Mouse (Mus musculus) midbrain, postnatal 0 days (tissue): Measurements from ENCODE around the gene Prkcg. TPM values are rescaled to one million over a fixed set of nuclear protein-coding genes. Genes with fewer than 3 reads are reported as not detected.

Source experiments
- ATAC-seq: fragments of 200-750 bp; cut with Nextera tagmentation; 2 replicates; pipeline ENCODE4 v1.8.0; 2017; ENCODE audit warnings: moderate number of reproducible peaks, mild to moderate bottlenecking, moderate TSS enrichment, moderate library complexity; ENCODE audit not compliant: low FRiP score
- DNase-seq: peaks from one replicate; pipeline ENCODE4 v3.0.0-alpha.2; 2015; ENCODE audit warnings: low spot score
- H3K27ac ChIP-seq: fragments of 300-500 bp; sonication (generic); 2 replicates; pipeline ENCODE4 v1.5.1; 2014; ENCODE audit warnings: low read depth, mild to moderate bottlenecking, low read length, mixed read lengths
- H3K27me3 ChIP-seq: fragments of 300-500 bp; sonication (generic); 2 replicates; pipeline ENCODE4 v1.6.1; 2014; ENCODE audit warnings: low read length, control low read depth, mixed read lengths; ENCODE audit not compliant: insufficient read depth
- H3K36me3 ChIP-seq: fragments of 300-500 bp; sonication (generic); 2 replicates; pipeline ENCODE4 v1.6.1; 2014; ENCODE audit warnings: low read length, control low read depth, mixed read lengths; ENCODE audit not compliant: insufficient read depth
- H3K4me1 ChIP-seq: fragments of 300-500 bp; sonication (generic); 2 replicates; pipeline ENCODE4 v1.6.1; 2014; ENCODE audit warnings: mild to moderate bottlenecking, control low read depth, antibody characterized with exemption, low read length, mixed read lengths; ENCODE audit not compliant: insufficient read depth
- H3K4me2 ChIP-seq: fragments of 300-500 bp; sonication (generic); 2 replicates; pipeline ENCODE4 v1.6.1; 2014; ENCODE audit warnings: low read depth, mild to moderate bottlenecking, low read length, mixed read lengths; ENCODE audit not compliant: poor library complexity, severe bottlenecking
- H3K4me3 ChIP-seq: fragments of 300-500 bp; sonication (generic); 2 replicates; pipeline ENCODE4 v1.5.1; 2014; ENCODE audit warnings: low read depth, mild to moderate bottlenecking, low read length, moderate library complexity
- H3K9ac ChIP-seq: fragments of 300-500 bp; sonication (generic); replicated peaks from 2 replicates; pipeline ENCODE4 v1.6.1; 2014; ENCODE audit warnings: mild to moderate bottlenecking, low read length, moderate library complexity, mixed read lengths; ENCODE audit not compliant: poor library complexity, severe bottlenecking
- H3K9me3 ChIP-seq: fragments of 300-500 bp; sonication (generic); 2 replicates; pipeline ENCODE4 v1.6.1; 2016; ENCODE audit warnings: low read length, control low read depth
- CTCF ChIP-seq: IDR thresholded peaks from 2 replicates; pipeline ENCODE4 v1.5.1; 2016; ENCODE audit warnings: antibody characterized with exemption, mild to moderate bottlenecking
- WGBS: fragments of 180-500 bp; shearing (Covaris S2); extraction: QIAGEN DNeasy Blood & Tissue Kit; methylation state at CpG from one replicate; pipeline ENCODE4 v1.1.7; 2014; 5-methylcytosine and 5-hydroxymethylcytosine counted together
- polyA plus RNA-seq: library from polyadenylated mRNA; unstranded; fragments of >200 nt; fragmentation: Nextera tagmentation; extraction: Ambion mirVana; gene quantifications from 2 replicates; pipeline ENCODE4 v1.2.1, GENCODE M21; 2015
- total RNA-seq: library from RNA; depleted of rRNA; stranded (reverse); fragments of >200 nt; gene quantifications from 2 replicates; pipeline ENCODE4 v1.2.3, GENCODE M21; 2014

Gene Prkcg
- total and polyA plus RNA-seq, 2 experiments from 2014 or later = 7.4 to 11.5 TPM

DNA sequence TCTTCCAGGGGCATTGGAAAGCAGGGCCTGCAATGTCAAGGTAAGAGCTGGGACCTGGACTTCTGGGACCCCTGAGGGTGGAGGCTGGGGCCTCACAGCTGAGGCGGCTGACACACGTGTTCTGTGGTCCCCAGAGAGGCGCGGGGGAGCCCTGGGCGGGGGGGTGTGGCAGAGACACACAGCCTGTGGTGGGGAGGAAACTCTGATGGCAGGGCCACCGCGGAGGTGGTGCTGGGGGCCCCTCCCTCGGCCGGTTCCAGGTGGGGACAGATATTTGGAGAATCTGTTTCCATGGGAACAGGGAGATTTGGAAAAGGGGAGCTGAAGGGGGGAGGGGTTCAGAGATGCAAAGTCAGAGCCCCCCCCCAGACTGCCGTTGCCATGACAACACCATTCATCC, 15.3 kb downstream of the Prkcg start:
- H3K4me1 ChIP-seq = peaks cover 2% of the 10 kb centered on the region; the same call in 1 of the 2 replicates
- H3K36me3 ChIP-seq = 0 out of 2 replicates have a peak, but pooled peaks cover 6% of the 10 kb centered on the region
- ATAC-seq = peak; percentile 15
- no peaks in the 10 kb centered on the region for H3K9me3 ChIP-seq
- peak; percentile 12 for DNase-seq
- H3K4me3 ChIP-seq = peak overlapping the region; percentile 55
- H3K27ac ChIP-seq = no peak overlapping the region
- peak overlapping the region; percentile 66 for H3K9ac ChIP-seq
- 5% methylated on average over 10 of the region's 10 CpGs for whole genome bisulfite sequencing
- TF ChIP-seq CTCF = no peak
- no peaks in the 10 kb centered on the region for H3K27me3 ChIP-seq
- peak overlapping the region; percentile 91 for H3K4me2 ChIP-seq

GRCm38 (mm10) chr7:3306400-3306799, 17.4 kb downstream of the Prkcg start:
- Histone ChIP-seq H3K4me2 (no peak overlapping the region), H3K27me3 (no peaks in the 10 kb centered on the region), H3K4me1 (peaks cover 2% of the 10 kb centered on the region; the same call in 1 of the 2 replicates), H3K9me3 (no peaks in the 10 kb centered on the region), H3K27ac (no peak overlapping the region), H3K36me3 (peaks cover 6% of the 10 kb centered on the region), H3K4me3 (no peak overlapping the region), H3K9ac (no peak overlapping the region)
- TF ChIP-seq CTCF = no peak
- WGBS = 81% methylated on average over 3 of the region's 3 CpGs
- ATAC-seq (no peak), DNase-seq (no peak)

DNA sequence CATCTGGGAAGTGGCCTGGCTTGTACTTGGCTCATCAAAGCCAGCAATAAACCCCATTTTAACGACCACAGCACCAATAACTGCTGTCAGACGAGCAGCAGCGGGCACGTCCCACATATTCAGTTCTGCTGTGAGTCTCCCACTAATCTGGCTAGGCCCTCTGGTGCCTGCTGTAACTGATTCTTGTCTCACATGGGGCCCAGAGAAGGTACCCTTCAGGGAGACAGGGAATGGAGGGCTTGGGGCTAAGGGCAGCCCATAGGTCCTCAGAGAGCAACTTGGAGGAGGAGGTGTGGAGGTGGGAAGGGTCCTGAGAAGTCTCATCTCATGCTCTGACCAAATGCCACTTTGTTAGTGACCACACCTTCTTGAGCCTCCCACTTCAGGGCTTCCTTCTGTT, 19.7 kb downstream of the Prkcg start:
- no peaks in the 10 kb centered on the region for H3K9me3 ChIP-seq
- H3K9ac ChIP-seq = no peak overlapping the region
- no peaks in the 10 kb centered on the region for H3K27me3 ChIP-seq
- H3K4me1 ChIP-seq = no peaks in the 10 kb centered on the region
- 82% methylated on average over 4 of the region's 4 CpGs for WGBS
- no peak overlapping the region for H3K27ac ChIP-seq
- peaks cover 7% of the 10 kb centered on the region for H3K36me3 ChIP-seq
- no peak overlapping the region for H3K4me3 ChIP-seq
- ATAC-seq (no peak), DNase-seq (no peak)
- no peak overlapping the region for H3K4me2 ChIP-seq
- TF ChIP-seq CTCF = no peak

- Histone ChIP-seq H3K27ac (no peak overlapping the region), H3K4me2 (no peak overlapping the region), H3K4me1 (no peaks in the 10 kb centered on the region), H3K9ac (no peak overlapping the region), H3K36me3 (peaks cover 12% of the 10 kb centered on the region), H3K9me3 (no peaks in the 10 kb centered on the region), H3K27me3 (no peaks in the 10 kb centered on the region), H3K4me3 (no peak overlapping the region)
- DNase-seq (no peak), ATAC-seq (no peak)
- WGBS = 97% methylated on average over 7 of the region's 7 CpGs
- no peak for TF ChIP-seq CTCF
Observed at GRCm38 (mm10) chr7:3310233-3310632, 21.3 kb downstream of the Prkcg start.

DNA sequence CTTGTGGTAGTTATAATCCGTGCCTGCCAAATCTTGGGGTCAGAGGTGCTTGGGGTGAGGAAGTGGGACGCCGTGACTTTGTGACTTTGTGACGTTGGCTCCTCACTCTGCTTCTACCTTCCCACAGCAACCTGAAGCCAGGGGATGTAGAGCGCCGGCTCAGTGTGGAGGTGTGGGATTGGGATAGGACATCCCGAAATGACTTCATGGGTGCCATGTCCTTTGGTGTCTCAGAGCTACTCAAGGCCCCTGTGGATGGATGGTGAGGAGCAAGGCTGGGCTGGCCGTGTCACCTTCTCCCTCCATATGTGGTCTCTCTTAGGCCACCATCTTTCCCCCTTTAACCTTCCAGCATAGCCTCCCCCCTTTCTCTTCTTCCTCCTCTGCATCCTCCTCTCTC, 24.6 kb downstream of the Prkcg start:
- Histone ChIP-seq H3K4me3 (no peak overlapping the region), H3K4me2 (no peak overlapping the region), H3K9me3 (no peaks in the 10 kb centered on the region), H3K4me1 (no peaks in the 10 kb centered on the region), H3K9ac (no peak overlapping the region), H3K27ac (no peak overlapping the region), H3K27me3 (no peaks in the 10 kb centered on the region), H3K36me3 (peaks cover 12% of the 10 kb centered on the region)
- TF ChIP-seq CTCF = no peak
- DNase-seq = no peak
- 91% methylated on average over 8 of the region's 8 CpGs for WGBS
- ATAC-seq = peak; percentile 4; the same call in 1 of the 2 replicates

GRCm38 (mm10) chr7:3314121-3314520, 25.1 kb downstream of the Prkcg start:
- no peak overlapping the region for H3K4me2 ChIP-seq
- peak; percentile 25; the same call in 1 of the 2 replicates for ATAC-seq
- peaks cover 12% of the 10 kb centered on the region for H3K36me3 ChIP-seq
- no peak overlapping the region for H3K27ac ChIP-seq
- H3K4me1 ChIP-seq = no peaks in the 10 kb centered on the region
- H3K9ac ChIP-seq = no peak overlapping the region
- H3K9me3 ChIP-seq = no peaks in the 10 kb centered on the region
- TF ChIP-seq CTCF = no peak
- H3K27me3 ChIP-seq = no peaks in the 10 kb centered on the region
- DNase-seq = peak; percentile 63
- H3K4me3 ChIP-seq = no peak overlapping the region
- 66% methylated on average over 5 of the region's 5 CpGs for WGBS
